Mouse (Mus musculus) T-helper 2 cell (primary cell): ENCODE results near the gene Cenpc1.

Source experiments
- in situ Hi-C: fragments of 300-600 bp; cut with MboI, MseI; formaldehyde crosslinking; loops from one replicate; pipeline ENCODE4 v1.15.1; 2025; ENCODE audit warnings: high pct_unique_total_duplicates

The Cenpc1 gene

DNA sequence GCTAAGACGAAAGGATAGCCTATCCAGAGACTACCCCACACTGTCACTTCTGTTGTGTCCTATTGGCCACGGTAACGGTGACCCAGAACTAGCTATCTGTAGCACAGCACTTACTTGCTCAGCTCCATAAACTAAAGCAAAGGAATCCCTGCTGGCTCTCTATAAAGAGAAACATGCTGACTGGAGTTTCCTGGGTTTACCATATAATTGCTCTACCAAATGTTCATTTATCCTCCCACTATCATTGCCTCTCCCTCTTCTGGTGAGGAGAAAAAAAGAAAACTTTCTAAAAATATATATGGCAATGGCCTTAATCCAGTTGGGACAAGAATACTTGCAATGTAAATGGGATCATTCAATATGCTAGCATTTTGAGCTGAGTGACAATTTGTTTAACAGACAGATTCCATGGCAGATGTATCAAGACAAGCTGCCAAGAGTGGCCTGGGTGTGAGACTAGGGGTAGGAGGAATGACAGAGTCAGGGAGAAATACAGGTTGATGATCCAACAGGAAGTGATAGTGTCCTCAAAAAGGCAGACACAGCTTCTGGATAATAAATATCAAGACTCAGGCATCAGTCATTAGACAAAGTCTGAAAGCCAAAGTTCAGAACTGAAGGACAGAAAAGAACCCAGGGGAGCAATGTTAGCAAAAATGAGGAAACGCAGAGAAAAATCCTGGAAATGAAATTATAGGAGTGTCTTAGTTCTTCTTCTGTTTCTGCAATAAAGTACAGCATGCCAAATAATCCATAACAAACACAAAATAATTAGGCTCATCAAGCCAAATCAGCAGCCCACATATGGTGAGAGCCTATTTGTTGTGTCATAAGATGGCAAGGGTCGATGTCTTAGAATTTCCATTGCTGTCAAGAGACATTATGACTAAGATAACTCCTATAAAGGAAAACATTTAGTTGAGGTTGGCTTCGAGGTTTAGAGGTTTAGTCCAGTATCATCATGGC is 68.6 kb downstream of the Cenpc1 start:
- in situ Hi-C loops, result no loop called here

DNA sequence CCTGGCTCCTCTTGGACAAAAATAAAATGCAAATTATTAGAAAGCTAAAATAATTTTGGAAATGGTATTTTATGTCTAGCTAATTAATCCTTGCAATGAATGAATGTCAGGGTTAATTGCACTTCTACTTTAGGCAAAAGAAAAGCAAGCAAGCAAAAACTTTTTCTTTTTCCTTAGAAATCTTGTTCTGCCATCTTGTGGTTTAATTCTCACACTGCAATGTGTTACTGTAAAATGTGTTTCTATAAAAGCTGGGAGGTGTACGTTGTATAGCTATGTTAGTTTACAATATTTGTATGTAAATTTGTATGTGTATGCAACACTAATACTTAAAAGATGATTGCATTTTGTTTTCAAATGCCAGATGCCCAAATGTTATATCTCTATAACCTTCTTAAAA is 70.8 kb downstream of the Cenpc1 start:
- in situ Hi-C loops, result no loop called here

DNA sequence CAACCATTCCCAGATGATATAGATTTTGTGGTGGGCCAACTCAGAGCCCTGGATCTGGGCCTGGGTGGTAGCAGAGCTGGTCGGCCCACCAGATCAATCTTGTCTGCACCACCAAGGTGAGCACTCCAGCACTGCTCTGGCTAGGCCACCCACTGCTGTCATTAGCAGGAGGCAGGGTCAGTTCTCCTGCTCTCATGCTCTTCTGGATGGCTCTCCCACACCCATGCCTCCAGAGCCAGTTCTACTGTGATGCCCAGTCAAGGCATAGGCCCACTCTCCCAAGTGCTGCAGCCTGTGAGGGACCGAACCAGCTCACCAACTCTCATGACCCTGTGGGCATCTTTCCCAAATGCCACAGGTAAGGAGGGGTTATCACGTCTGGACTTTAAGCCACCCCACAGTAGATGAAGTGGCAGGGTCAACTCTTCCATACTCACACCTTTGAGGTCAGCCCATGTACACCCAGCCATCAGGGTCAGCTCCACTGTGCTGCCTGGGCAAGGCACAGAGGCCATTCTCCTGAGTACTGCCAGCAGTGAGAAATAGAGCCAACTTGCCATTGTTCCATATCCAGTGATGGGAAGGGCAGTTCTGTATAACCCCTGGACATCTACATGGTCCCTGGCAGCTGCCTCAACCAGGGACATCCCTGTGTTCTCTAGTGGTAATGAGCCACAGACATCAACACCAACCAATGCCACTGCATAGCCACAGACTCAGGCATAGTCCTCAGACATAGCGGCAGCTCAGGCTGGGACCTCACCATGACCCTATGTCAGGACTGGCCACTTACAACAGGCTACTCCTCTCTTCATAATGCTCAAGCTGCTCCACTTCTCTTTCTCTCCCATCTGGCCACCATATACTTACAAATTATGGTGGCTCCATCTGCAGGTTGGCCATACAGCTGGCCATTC is 72.3 kb downstream of the Cenpc1 start:
- in situ Hi-C loops, result no loop called here

DNA sequence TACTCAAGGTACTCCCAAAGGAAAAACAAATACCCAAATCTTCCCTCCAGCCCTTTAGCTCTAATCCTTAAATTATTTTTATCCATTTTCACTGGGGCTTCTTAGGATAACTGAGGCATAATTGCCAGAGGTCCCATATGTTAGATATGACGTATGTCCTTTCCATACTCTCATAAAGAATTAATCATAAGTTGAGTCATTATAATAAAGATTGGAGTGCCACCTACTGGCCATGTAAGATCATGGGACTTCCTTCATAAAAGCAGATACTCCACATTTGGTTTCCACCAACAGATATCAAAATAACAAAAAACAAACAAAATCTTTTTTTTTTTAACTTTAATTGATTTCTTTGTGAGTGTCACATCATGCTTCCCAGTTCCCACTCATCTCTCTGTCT is 73.3 kb downstream of the Cenpc1 start:
- in situ Hi-C loops, result no loop called here

DNA sequence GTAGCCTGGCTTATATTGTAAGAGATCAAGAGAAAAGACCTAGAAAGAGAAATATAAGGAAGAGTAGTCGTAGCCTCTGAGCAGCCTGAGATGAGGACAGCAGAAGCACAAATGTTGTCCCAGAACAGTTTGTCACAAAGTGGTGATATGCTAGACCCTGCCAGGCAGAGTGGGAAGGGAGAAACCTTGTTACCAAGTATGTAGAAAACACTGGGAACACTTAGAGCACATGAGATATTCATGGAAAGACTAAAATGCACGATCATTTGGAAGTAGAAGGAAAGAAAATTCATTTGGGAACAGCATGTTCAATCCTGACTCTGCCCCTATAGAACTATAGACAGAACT is 77.9 kb downstream of the Cenpc1 start:
- in situ Hi-C loops, result no loop called here

DNA sequence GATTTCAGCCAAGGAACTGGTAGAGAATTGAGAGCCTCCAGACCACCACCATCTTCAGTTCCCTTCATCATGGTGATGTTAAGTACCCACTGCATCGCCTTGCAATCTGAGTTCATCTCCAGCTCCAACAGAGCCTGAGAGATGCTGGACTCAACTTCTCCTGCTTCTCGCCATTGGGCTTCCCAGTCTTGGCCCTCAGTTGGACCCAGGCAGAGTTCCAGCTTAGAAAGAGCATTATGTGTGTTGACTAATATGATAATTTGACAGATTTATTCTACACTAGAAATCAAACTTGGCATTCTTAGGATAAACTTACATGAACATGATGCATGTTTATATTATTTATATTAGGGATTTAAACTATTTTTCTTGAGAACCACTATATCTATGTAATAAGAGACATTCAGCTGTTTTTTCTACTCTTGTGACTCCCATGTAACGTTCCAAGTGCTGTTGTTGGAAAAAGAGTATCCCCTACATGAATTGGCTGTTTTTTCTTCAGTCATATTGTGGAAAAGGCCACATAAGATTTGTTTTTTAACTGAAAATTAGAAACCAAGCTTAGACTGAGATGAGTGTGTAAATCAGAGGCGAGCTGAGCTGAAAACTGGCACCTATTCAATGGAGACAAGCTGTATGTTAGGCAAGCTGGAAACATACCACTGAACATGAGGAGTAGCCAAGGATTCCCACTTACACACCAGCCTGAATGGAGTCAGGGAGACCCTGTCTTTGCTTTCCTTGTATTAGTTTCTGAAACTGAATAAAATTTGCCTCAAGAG is 78.5 kb downstream of the Cenpc1 start:
- in situ Hi-C loops, result no loop called here

DNA sequence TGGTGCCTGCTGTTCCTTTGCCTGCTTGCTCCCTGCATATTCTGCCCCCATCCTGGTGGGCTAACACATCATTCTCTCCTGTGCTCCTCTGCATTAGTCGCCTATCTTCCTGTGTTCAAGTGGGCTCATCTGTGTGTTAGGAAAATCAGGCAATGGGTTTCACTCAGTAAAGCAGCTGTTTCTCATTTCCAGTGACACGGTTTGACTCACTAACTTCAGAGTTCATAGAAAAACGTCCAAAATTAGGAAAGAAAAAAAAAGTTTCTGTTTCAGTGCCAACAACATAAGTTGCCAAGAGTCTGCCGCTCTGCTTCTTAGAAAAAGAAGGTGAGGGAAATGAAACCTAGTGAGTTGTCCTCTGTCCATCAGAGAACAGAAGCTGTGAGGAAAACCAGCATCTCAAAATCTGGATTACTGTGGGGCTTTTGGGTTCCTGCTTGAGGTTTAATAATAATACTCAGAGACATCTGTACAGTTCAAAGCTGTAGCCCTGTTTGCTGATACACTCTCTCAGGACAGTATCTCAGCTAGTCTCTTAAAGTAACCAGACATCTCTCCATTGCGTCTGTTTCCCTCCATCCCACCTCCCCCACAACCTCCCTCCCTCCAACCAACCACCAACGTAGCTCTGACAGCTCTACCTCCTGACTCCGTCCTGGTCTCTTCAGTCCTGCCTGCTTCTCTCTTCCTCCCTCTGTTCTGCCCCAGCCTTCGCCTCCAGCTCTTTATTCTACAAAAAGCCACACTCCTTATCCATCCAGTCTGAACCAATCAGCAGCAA is 87.5 kb downstream of the Cenpc1 start:
- in situ Hi-C loops, result no loop called here

DNA sequence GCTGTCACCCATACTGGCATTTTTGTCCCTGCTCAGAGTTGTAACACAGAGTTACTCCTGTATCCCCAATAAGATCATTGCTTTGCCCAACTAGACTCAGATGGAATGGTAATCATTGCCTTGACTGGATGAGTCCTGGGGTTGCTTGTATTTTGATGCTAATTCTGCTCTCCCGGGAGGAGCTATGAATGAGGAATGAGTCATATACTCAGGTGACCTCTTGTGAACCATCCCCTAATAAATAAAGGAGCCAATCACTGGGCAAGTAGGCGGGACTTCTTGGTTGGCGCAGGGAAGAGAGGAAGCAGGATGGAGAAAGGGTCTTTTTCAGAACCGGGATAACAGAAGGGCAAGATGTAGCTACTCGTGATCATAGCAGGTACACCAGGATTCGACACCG is 102.6 kb downstream of the Cenpc1 start:
- in situ Hi-C loops, result no loop called here
